Mouse (Mus musculus) small intestine, adult 2 months (tissue): ENCODE results near the gene Trip6.

Experiments
- CTCF ChIP-seq: fragments of 200-500 bp; IDR thresholded peaks from 2 replicates; pipeline ENCODE4 v1.5.1; 2012; ENCODE audit warnings: low read depth, mild to moderate bottlenecking, control low read depth, inconsistent platforms, low read length, moderate library complexity, mixed read lengths; ENCODE audit not compliant: insufficient replicate concordance, insufficient read length; ENCODE audit errors: extremely low read depth
- POLR2A ChIP-seq: fragments of 200-500 bp; IDR thresholded peaks from 2 replicates; pipeline ENCODE4 v1.6.1; 2012; ENCODE audit warnings: low read depth, mild to moderate bottlenecking, control low read depth, inconsistent platforms, low read length, moderate library complexity

- TF ChIP-seq POLR2A: no peak
- no peak for TF ChIP-seq CTCF
Observed at GRCm38 (mm10) chr5:137295712-137296111, 18.5 kb downstream of the Trip6 start.
